Mouse (Mus musculus) heart, embryonic 10.5 days (tissue): ENCODE measurements at regions not wholly inside any gene's neighbourhood (a gene's known extent, or its start where the extent isn't known, plus 50 kb on each side); places are given as distances from the start of the nearest gene placed in this dataset.

ENCODE experiments used
- DNase-seq: peaks from one replicate; pipeline ENCODE4 v3.0.0-alpha.2; 2017; ENCODE audit warnings: low spot score
- H3K27ac ChIP-seq: fragments of 300-500 bp; sonication (generic); 2 replicates; pipeline ENCODE4 v1.5.1; 2016; ENCODE audit warnings: mild to moderate bottlenecking
- H3K27me3 ChIP-seq: fragments of 300-500 bp; sonication (generic); 2 replicates; pipeline ENCODE4 v1.6.1; 2016; ENCODE audit warnings: mild to moderate bottlenecking; ENCODE audit not compliant: poor library complexity, insufficient read depth, severe bottlenecking
- H3K36me3 ChIP-seq: fragments of 300-500 bp; sonication (generic); 2 replicates; pipeline ENCODE4 v1.6.1; 2016; ENCODE audit warnings: mild to moderate bottlenecking, moderate library complexity
- H3K4me1 ChIP-seq: fragments of 300-500 bp; sonication (generic); 2 replicates; pipeline ENCODE4 v1.6.1; 2016; ENCODE audit warnings: mild to moderate bottlenecking
- H3K4me3 ChIP-seq: fragments of 300-500 bp; sonication (generic); 2 replicates; pipeline ENCODE4 v1.5.1; 2016; ENCODE audit warnings: mild to moderate bottlenecking, moderate library complexity
- H3K9me3 ChIP-seq: fragments of 300-500 bp; sonication (generic); 2 replicates; pipeline ENCODE4 v1.6.1; 2016; ENCODE audit warnings: mild to moderate bottlenecking, moderate library complexity
- WGBS: fragments of 180-500 bp; shearing (Covaris S2); methylation state at CpG from one replicate; pipeline ENCODE4 v1.1.7; 2016; 5-methylcytosine and 5-hydroxymethylcytosine counted together

DNA sequence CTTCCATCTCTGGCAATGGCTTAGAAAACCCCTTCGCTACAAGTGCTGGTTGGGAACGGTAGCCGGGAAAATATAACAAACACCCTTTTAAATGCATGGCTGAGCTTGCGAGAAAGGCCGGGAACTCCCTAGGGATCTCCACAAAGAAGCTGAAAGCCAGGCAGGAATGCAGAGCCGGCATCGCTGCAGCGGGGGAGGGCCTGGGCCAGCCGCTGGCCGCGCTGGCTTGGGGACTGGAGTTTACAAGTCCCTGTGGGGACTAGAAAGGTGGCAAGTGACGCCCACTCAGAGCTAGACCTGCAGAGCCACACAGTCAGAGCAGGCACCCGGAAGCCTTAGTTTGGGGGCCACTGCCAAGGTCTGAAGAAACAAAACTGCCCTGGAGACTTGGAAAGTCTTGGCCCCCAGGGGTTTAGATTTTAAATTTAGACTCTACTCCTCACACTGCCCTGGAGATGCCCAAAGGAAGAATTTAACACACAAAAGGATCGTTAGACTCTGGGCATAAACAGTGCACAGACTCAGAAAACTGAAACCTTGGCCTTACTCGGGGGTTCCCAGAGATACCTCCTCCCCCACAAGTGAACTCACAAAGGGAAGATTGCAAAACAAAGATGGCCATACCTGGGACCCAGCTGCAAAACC, 59.4 kb downstream of the 1700001O22Rik start:
- DNase-seq: no peak
- peaks cover 24% of the 10 kb centered on the region for H3K4me1 ChIP-seq
- H3K27ac ChIP-seq: peak overlapping the region; percentile 89
- 0 out of 2 replicates have a peak, but pooled peaks cover 3% of the 10 kb centered on the region for H3K27me3 ChIP-seq
- H3K4me3 ChIP-seq: peak overlapping the region; percentile 19; the same call in 1 of the 2 replicates
- H3K36me3 ChIP-seq: no peaks in the 10 kb centered on the region
- 9% methylated on average over 15 of the region's 15 CpGs for WGBS
- no peaks in the 10 kb centered on the region for H3K9me3 ChIP-seq

DNA sequence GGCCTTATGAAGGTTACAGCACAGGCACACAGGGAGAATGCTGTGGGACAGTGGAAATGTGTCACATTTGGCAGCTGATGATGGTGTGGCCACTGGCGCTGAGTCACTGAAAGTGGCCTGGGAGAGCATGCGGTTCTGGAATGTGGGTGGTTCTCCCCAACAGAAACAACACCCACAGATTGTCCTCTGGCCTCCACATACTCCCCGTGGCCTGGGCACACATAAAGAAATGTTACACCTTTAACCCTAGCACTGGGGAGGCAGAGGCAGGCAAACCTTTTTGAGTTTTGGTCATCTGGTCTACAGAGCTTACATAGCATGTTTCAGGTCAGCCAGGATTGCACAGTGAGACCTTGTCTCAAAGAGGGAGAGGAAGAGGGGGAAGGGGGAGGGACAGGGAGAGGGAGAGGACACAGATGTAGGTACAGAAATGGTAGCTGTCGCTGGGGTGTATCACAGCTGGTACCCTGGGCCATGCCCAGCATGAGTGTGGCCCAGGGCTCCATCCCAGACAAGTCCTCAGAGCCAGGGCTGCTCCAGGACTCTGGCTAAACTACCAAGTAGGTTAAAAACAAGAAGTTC, 60.1 kb downstream of the 1700001O22Rik start:
- H3K36me3 ChIP-seq: no peaks in the 10 kb centered on the region
- no peak for DNase-seq
- H3K27ac ChIP-seq: peak overlapping the region; percentile 89
- 0 out of 2 replicates have a peak, but pooled peaks cover 3% of the 10 kb centered on the region for H3K27me3 ChIP-seq
- H3K4me1 ChIP-seq: peaks cover 24% of the 10 kb centered on the region
- H3K9me3 ChIP-seq: no peaks in the 10 kb centered on the region
- 33% methylated on average over 4 of the region's 4 CpGs for WGBS
- H3K4me3 ChIP-seq: 0 out of 2 replicates have a peak overlapping the region, but pooled peaks have one; percentile 19

DNA sequence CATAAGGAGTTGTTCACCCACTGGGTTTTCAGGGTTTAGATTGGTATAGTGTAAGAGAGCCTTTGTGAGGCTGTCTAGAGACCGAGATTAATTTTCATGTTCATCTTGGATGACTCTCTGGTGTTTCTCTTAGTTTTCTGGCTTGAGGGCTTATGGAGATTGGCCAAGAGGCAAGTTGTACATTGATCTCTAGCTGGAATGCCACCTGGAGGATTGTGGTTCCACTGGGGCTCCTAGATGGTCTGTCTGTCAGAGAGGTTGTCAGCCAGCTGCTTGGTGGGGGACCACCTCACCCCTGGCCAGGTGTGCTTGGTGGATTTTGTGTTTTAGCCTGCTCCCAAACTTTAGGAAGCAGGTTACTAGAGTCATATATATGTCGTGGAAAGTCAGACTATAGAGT, 62.0 kb downstream of the 1700001O22Rik start:
- Histone ChIP-seq H3K27ac (no peak overlapping the region), H3K9me3 (no peaks in the 10 kb centered on the region), H3K36me3 (no peaks in the 10 kb centered on the region), H3K4me1 (peaks cover 37% of the 10 kb centered on the region), H3K27me3 (0 out of 2 replicates have a peak, but pooled peaks cover 3% of the 10 kb centered on the region), H3K4me3 (no peak overlapping the region)
- no peak for DNase-seq
- WGBS: 82% methylated on average over 2 of the region's 2 CpGs

GRCm38 (mm10) chr2:30737759-30738158, 65.7 kb downstream of the 1700001O22Rik start:
- Histone ChIP-seq H3K36me3 (no peaks in the 10 kb centered on the region), H3K4me1 (peaks cover 32% of the 10 kb centered on the region), H3K27ac (no peak overlapping the region), H3K9me3 (no peaks in the 10 kb centered on the region), H3K27me3 (0 out of 2 replicates have a peak, but pooled peaks cover 3% of the 10 kb centered on the region), H3K4me3 (no peak overlapping the region)
- no peak for DNase-seq
- 69% methylated on average over 5 of the region's 5 CpGs for WGBS

DNA sequence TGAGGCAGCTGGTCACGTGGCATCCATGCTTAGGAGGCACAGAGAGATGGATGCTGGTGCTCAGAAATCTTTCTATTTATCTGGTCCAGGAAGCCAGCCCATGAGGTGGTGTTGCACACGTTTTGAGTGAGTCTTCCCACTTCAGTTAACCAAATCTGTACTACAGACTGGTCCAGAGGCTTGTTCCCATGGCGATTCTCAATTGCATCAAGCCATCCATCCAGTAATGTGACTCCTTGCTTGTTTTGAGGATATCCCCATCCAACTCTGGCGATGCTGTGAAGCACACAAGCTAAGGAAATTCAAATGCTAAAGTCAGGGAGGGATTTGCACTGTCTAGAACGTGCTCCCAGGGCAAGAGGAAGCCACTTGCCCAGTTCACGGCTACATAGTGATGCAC, 66.8 kb downstream of the 1700001O22Rik start:
- peaks cover 28% of the 10 kb centered on the region for H3K4me1 ChIP-seq
- no peak overlapping the region for H3K4me3 ChIP-seq
- 65% methylated on average over 6 of the region's 6 CpGs for WGBS
- H3K36me3 ChIP-seq: no peaks in the 10 kb centered on the region
- no peaks in the 10 kb centered on the region for H3K9me3 ChIP-seq
- peak overlapping the region; percentile 36; the same call in 1 of the 2 replicates for H3K27ac ChIP-seq
- 0 out of 2 replicates have a peak, but pooled peaks cover 3% of the 10 kb centered on the region for H3K27me3 ChIP-seq
- DNase-seq: no peak

DNA sequence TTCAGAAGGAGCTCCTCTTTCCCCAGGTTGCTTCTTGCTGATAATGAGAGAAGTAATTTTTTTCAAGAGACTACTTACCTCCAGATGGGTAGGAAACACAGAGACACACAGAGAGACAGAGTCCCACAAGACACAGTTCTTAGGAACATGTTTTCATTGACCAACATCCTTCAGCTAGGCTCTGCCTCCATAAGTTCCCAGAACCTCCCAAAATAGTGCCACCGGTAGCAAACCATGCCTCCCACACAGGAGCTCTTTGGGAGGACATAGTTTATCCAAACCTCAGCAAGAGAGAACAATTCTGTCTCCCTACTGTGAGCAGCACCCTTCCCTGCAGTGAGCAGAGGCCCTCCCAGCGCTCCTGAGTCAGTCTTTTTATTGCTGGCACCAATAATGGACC, 67.2 kb downstream of the 1700001O22Rik start:
- DNase-seq: no peak
- peak overlapping the region; percentile 36; the same call in 1 of the 2 replicates for H3K27ac ChIP-seq
- peaks cover 28% of the 10 kb centered on the region for H3K4me1 ChIP-seq
- WGBS: 68% methylated on average over 2 of the region's 2 CpGs
- H3K27me3 ChIP-seq: 0 out of 2 replicates have a peak, but pooled peaks cover 2% of the 10 kb centered on the region
- no peaks in the 10 kb centered on the region for H3K36me3 ChIP-seq
- H3K9me3 ChIP-seq: no peaks in the 10 kb centered on the region
- no peak overlapping the region for H3K4me3 ChIP-seq

DNA sequence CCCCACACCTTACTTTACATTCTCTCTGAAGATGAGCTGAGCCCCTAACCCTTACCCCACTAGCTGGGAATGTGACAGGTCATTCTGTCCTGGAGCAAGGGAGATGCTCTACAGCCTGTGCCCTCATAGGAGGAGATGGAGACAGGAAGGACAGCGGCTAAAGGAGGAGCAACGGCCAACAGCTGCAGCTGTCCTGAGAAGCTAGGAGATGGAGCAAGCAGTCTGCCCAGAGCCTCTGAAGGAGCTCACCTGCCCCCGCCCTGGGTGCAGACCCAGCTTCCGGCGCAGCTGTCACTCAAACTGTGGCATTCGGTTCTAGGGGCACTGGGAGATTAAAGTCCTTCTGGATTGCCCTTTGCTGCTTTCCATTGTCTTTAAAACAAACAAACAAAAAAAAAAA, 69.6 kb downstream of the 1700001O22Rik start:
- DNase-seq: no peak
- H3K36me3 ChIP-seq: no peaks in the 10 kb centered on the region
- H3K27me3 ChIP-seq: no peaks in the 10 kb centered on the region
- peak overlapping the region; percentile 13 for H3K27ac ChIP-seq
- no peaks in the 10 kb centered on the region for H3K9me3 ChIP-seq
- 18% methylated on average over 6 of the region's 6 CpGs for WGBS
- H3K4me3 ChIP-seq: no peak overlapping the region
- H3K4me1 ChIP-seq: peaks cover 28% of the 10 kb centered on the region

DNA sequence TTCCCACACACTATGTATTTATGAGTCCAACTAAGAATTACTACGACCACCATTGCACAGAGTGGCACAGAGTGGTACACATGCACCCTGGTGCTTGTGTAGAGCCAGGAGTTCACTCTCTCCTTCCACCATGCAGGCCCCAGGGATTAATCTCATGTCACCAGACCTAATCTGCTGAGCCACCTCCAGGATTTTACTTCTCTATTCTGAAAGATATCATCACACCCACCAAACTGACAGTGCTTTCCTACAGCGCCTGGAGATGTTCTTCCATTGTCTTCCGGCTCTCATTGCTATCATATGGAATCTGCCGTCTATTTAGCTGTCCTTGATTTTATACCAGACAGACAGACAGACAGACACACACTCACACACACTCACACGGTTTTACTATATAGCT, 71.6 kb downstream of the 1700001O22Rik start:
- WGBS: 90% methylated on average over 5 of the region's 5 CpGs
- peaks cover 18% of the 10 kb centered on the region for H3K4me1 ChIP-seq

GRCm38 (mm10) chr2:30727948-30728347, 75.5 kb downstream of the 1700001O22Rik start:
- no peaks in the 10 kb centered on the region for H3K36me3 ChIP-seq
- peaks cover 37% of the 10 kb centered on the region for H3K4me1 ChIP-seq
- H3K27ac ChIP-seq: no peak overlapping the region
- H3K9me3 ChIP-seq: no peaks in the 10 kb centered on the region
- no peaks in the 10 kb centered on the region for H3K27me3 ChIP-seq
- no peak for DNase-seq
- WGBS: 79% methylated on average over 6 of the region's 6 CpGs
- H3K4me3 ChIP-seq: no peak overlapping the region

More for the DNA sequence above, 71.6 kb downstream of the 1700001O22Rik start:
- no peak for DNase-seq
- H3K4me3 ChIP-seq: no peak overlapping the region
- H3K36me3 ChIP-seq: no peaks in the 10 kb centered on the region
- no peak overlapping the region for H3K27ac ChIP-seq
- H3K27me3 ChIP-seq: no peaks in the 10 kb centered on the region
- no peaks in the 10 kb centered on the region for H3K9me3 ChIP-seq

DNA sequence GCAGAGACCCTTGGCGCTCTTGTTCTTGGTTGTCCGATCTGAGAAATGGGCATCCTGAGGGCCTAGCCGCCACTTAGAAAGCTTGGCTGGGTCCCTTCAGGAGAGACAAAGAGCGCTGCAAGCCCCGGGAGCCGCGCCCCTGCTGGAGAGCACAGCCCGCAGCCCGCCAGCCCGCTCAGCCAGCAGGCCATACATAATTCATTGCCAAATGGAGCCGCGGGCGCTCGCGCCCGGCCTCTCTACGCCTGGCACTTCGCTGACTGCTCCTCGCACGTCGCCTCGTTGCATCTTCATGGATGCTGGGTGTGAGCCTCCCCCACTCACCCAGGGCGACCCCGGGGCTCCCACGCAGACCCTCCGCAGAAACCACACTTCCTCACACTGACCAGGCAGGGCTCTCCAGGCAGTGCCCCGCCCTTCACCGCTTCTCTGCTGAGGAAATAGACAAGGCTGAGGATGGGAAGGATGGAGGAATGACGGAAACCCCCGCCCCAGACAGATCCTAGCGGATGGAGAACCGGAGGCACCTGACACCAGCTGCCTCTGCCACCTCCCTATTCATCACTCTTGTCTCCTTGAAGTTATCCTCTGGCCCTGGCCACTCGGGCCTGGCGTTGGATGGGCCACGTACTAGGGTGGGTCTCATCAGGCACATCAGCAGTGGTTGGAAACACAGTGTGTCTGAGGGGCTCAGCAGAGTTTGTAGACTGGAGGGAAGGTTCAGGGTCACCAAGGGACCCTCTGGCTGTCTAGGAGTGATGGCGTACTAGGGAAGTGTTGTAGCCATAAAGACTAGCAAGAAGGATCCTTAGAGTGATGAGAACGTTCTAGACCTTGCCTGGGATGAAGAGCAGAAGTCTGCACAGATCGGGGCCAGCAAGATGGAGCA, 77.6 kb downstream of the 1700001O22Rik start:
- Histone ChIP-seq H3K4me1 (peaks cover 58% of the 10 kb centered on the region), H3K4me3 (peak overlapping the region; percentile 51), H3K27me3 (no peaks in the 10 kb centered on the region), H3K36me3 (no peaks in the 10 kb centered on the region), H3K9me3 (no peaks in the 10 kb centered on the region), H3K27ac (peak overlapping the region; percentile 86)
- no peak for DNase-seq
- WGBS: 11% methylated on average over 38 of the region's 38 CpGs

GRCm38 (mm10) chr2:30725186-30725585, 78.3 kb downstream of the 1700001O22Rik start:
- no peaks in the 10 kb centered on the region for H3K27me3 ChIP-seq
- no peaks in the 10 kb centered on the region for H3K9me3 ChIP-seq
- no peaks in the 10 kb centered on the region for H3K36me3 ChIP-seq
- WGBS: 43% methylated on average over 10 of the region's 10 CpGs
- no peak for DNase-seq
- H3K4me3 ChIP-seq: peak overlapping the region; percentile 51
- H3K4me1 ChIP-seq: peaks cover 64% of the 10 kb centered on the region
- peak overlapping the region; percentile 86 for H3K27ac ChIP-seq

DNA sequence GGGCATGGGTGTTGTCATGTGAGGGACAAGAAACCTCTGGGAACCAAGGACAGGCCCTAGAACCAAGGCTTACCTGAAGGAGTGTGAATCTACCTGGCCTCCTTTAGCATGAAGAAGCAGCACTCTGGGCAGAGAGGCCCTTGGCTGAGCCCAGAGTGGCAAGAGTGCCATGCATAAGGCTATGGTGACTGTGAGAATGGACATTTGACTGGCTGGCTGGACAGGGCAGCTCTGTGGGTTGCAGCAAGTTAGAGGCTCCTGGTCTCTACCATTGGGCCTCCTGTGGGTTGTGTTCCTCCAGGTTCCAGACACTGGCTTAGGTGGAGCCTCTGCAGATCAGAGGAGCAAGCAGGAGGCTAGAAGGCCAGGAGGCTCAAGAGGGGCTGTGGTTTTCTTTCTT, 78.9 kb downstream of the 1700001O22Rik start:
- Histone ChIP-seq H3K27me3 (no peaks in the 10 kb centered on the region), H3K36me3 (no peaks in the 10 kb centered on the region), H3K27ac (peak overlapping the region; percentile 86), H3K9me3 (no peaks in the 10 kb centered on the region), H3K4me1 (peaks cover 71% of the 10 kb centered on the region), H3K4me3 (no peak overlapping the region)
- DNase-seq: no peak
